ENCODE assay signal across 9 mouse cellular contexts in the genomic region with DNA sequence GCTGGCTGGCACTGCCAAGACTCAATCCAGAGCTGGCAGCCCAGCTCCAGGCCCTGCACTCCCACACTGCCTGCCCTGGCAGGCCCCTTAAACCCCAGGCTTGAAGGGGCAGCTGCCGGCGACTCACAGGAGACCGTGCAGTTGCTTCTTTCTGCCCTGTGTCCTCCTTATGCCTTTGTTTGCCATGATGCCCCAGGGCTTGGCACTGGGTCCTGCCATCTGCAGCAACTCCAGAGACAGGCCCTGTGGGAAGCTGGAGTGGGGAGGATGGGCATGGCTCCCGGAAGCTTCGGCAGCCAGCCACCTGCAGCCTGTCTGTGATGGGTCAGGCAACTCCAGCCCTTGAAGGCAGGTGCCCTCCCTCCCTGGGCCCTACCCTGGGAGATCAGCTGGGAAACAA. TPM values are rescaled to one million over a fixed set of nuclear protein-coding genes. Genes with fewer than 3 reads are reported as not detected.
A peak's percentile ranks its signal among the peaks of the same experiment; 100 is the strongest.
DNase-seq lines count a peak whose midpoint lies in the region; ATAC-seq lines count a peak whose summit lies in the region.
"Had no signal": no experiment of that assay in that cellular context is flagged by ENCODE, and none has a peak within 500 bp of the region (broad histone marks: within the 10 kb centered on the region; RNA-seq: fewer than 3 reads in every experiment).

No protein-coding gene starts in this region.

- intact Hi-C loops in heart, postnatal 25 days (cut with DNase I): no loop called here

- peak overlapping the region; percentile 43 for H3K9ac ChIP-seq in forebrain, embryonic 13.5 days
- no peak overlapping the region for H3K9ac ChIP-seq in liver, embryonic 12.5 days

- peaks cover 100% of the 10 kb centered on the region for H3K4me1 ChIP-seq in forebrain, embryonic 13.5 days
- H3K4me1 ChIP-seq in liver, embryonic 12.5 days: peaks cover 80% of the 10 kb centered on the region

- ATAC-seq in forebrain, embryonic 13.5 days: peak; percentile 15
- no peak for ATAC-seq in liver, embryonic 12.5 days

- peak; percentile 72 to 79 for DNase-seq in heart, adult 18-20 months
- DNase-seq in heart, postnatal 25 days (ENCODE audit: low spot score): no peak
- peak; percentile 87 for DNase-seq in adipocyte (ENCODE audit: low spot score)
- peak; percentile 79 for DNase-seq in layer of hippocampus, adult 9-11 months
- no peak for DNase-seq in embryo, embryonic 11 days
- DNase-seq in kidney, adult 9 months: no peak

- WGBS in forebrain, embryonic 13.5 days: 42% methylated on average over 5 of the region's 5 CpGs
- WGBS in liver, embryonic 12.5 days (ENCODE audit: insufficient replicate concordance): 82% methylated on average over 5 of the region's 5 CpGs

- H3K4me3 ChIP-seq in forebrain, embryonic 13.5 days: no peak overlapping the region
- H3K4me3 ChIP-seq in liver, embryonic 12.5 days: no peak overlapping the region
- H3K4me3 ChIP-seq: megakaryocyte, embryonic 14.5 days had no signal

- no peaks in the 10 kb centered on the region for H3K36me3 ChIP-seq in forebrain, embryonic 13.5 days (ENCODE audit: poor library complexity, severe bottlenecking)
- H3K36me3 ChIP-seq in liver, embryonic 12.5 days: no peaks in the 10 kb centered on the region

- H3K27me3 ChIP-seq in forebrain, embryonic 13.5 days: no peaks in the 10 kb centered on the region
- H3K27me3 ChIP-seq in liver, embryonic 12.5 days (replicated peaks): no peaks in the 10 kb centered on the region

- peak overlapping the region; percentile 98 for H3K27ac ChIP-seq in forebrain, embryonic 13.5 days
- no peak overlapping the region for H3K27ac ChIP-seq in liver, embryonic 12.5 days

- 0 out of 2 replicates have a peak overlapping the region, but pooled peaks have one; percentile 6 for H3K4me2 ChIP-seq in forebrain, embryonic 13.5 days
- no peak overlapping the region for H3K4me2 ChIP-seq in liver, embryonic 12.5 days

- H3K9me3 ChIP-seq in forebrain, embryonic 13.5 days (replicated peaks): no peaks in the 10 kb centered on the region
- H3K9me3 ChIP-seq in liver, embryonic 12.5 days (replicated peaks): no peaks in the 10 kb centered on the region
- H3K9me3 ChIP-seq: megakaryocyte, embryonic 14.5 days had no signal

RNA-seq across cellular contexts. Expression of gene Ncor2, which starts 24.0 kb away (rescaled TPM):
- total RNA-seq in heart, adult 18-20 months (2021): 10 to 100 TPM; 65.9 to 68.9 TPM
- total RNA-seq in heart, postnatal 25 days (2021): 10 to 100 TPM; 67.8 to 89.5 TPM
- polyA plus RNA-seq in forebrain, embryonic 13.5 days (2015; fragmentation: Nextera tagmentation; extraction: Ambion mirVana): 25.6 and 27.3 TPM in 2 replicates
- polyA plus RNA-seq in liver, embryonic 12.5 days (2016; fragmentation: Nextera tagmentation; extraction: Ambion mirVana): 9.7 and 10.0 TPM in 2 replicates

Comparison
In these comparisons a context has a peak if more than half of its experiments do, and no peak if none do; other contexts are left out.
1. DNase-seq: peak in heart, adult 18-20 months (2 of 2), adipocyte (single experiment) and layer of hippocampus, adult 9-11 months (single experiment); none in heart, postnatal 25 days (single experiment), embryo, embryonic 11 days (single experiment) and kidney, adult 9 months (single experiment).